Mouse (Mus musculus): ENCODE results near the gene Strip2. TPM values are rescaled to one million over a fixed set of nuclear protein-coding genes. Genes with fewer than 3 reads are reported as not detected.

Strip2 gene
- 2.8 and 4.9 TPM in 2 replicates for polyA plus RNA-seq (2012; rRNA removed; ENCODE audit: low replicate concordance)

GRCm38 (mm10) chr6:29916530-29917382 lies at the start of gene Strip2:
Gene Strip2, plus strand, starts transcription at chr6:29917012.

Other genes with a start within 250 kb of the Strip2 start
- gene Tspan33, start 222.8 kb upstream of the Strip2 start, polyA plus RNA-seq (2012; rRNA removed; ENCODE audit: low replicate concordance) = 5.3 and 5.4 TPM in 2 replicates
- 45.5 and 47.3 TPM in 2 replicates for gene Smo, start 181.5 kb upstream of the Strip2 start, polyA plus RNA-seq (2012; rRNA removed; ENCODE audit: low replicate concordance)
- gene Ahcyl2, start 149.0 kb upstream of the Strip2 start, polyA plus RNA-seq (2012; rRNA removed; ENCODE audit: low replicate concordance) = 32.3 and 71.2 TPM in 2 replicates
- gene Nrf1, start 131.0 kb downstream of the Strip2 start, polyA plus RNA-seq (2012; rRNA removed; ENCODE audit: low replicate concordance) = 23.9 and 38.0 TPM in 2 replicates